Mouse (Mus musculus): ENCODE results near the gene Sema4b. TPM values are rescaled to one million over a fixed set of nuclear protein-coding genes. Genes with fewer than 3 reads are reported as not detected.

Sema4b gene
- polyA plus RNA-seq, 1 experiment from 2014 or later = 13.5 TPM

DNA sequence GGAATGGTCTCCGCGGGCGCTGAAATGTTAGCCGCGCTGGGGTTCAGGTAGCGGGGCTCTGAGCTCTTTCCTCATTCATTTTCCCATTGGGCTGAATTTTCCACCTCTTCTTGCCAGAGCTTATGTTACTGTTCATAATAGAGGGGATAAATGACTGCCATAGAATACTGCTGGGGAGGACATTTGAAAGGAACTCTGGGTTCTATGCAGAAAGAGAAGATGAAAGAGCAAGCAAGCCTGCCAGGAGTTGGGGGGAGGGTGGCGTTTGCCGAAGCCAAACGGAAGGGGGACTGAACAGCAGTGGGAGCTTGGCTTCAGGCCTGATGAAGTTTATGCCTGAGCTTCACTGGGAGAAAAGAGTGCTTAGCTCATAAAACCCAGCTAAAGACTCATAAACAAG lies 37.3 kb upstream of the Sema4b start:
- no peak for DNase-seq
- no peak for ATAC-seq
- no peak overlapping the region for H3K4me2 ChIP-seq (ENCODE audit: low read depth, low read length)
- H3K9me3 ChIP-seq (ENCODE audit: low read length) = no peaks in the 10 kb centered on the region
- H3K9ac ChIP-seq (replicated peaks) = no peak overlapping the region
- no peak overlapping the region for H3K4me3 ChIP-seq (ENCODE audit: low read depth, low read length)
- WGBS (ENCODE audit: insufficient replicate concordance) = 71% methylated on average over 9 of the region's 9 CpGs
- peaks cover 41% of the 10 kb centered on the region for H3K4me1 ChIP-seq (ENCODE audit: insufficient read depth)
- no peak overlapping the region for H3K27ac ChIP-seq (ENCODE audit: low read depth)
- no peaks in the 10 kb centered on the region for H3K27me3 ChIP-seq (ENCODE audit: insufficient read depth, low read length)
- no peak for TF ChIP-seq EP300 (IDR thresholded peaks at IDR 0.05; ENCODE audit: low read depth)
- no peak for TF ChIP-seq CTCF (IDR thresholded peaks at IDR 0.05; ENCODE audit: low read depth)
- H3K36me3 ChIP-seq (replicated peaks; ENCODE audit: insufficient read depth, low read length) = no peaks in the 10 kb centered on the region

DNA sequence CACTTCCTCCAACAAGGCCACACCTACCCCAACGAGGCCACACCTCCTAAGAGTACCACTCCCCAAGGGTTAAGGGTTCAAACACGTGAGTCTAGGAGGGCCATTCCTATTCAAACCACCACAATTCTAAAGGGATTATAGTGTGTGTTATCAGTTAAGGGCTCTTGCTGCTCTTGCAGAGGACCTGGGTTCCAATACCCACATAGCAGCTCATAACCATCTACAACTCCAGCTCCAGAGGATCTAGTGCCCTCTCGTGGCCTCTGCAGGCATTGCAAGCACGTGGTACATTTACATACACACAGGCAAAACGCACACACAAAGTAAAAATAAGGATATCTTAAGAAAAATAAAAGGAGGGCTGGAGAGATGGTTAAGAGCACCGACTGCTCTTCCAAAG lies 34.5 kb upstream of the Sema4b start:
- H3K27me3 ChIP-seq (ENCODE audit: insufficient read depth, low read length) = no peaks in the 10 kb centered on the region
- peak; percentile 82 for TF ChIP-seq CTCF (IDR thresholded peaks at IDR 0.05; ENCODE audit: low read depth)
- TF ChIP-seq EP300 (IDR thresholded peaks at IDR 0.05; ENCODE audit: low read depth) = no peak
- 67% methylated on average over 6 of the region's 6 CpGs for WGBS (ENCODE audit: insufficient replicate concordance)
- no peak overlapping the region for H3K4me3 ChIP-seq (ENCODE audit: low read depth, low read length)
- no peak overlapping the region for H3K27ac ChIP-seq (ENCODE audit: low read depth)
- H3K9ac ChIP-seq (replicated peaks) = no peak overlapping the region
- peak; percentile 71 for DNase-seq
- no peak overlapping the region for H3K4me2 ChIP-seq (ENCODE audit: low read depth, low read length)
- H3K4me1 ChIP-seq (ENCODE audit: insufficient read depth) = peaks cover 32% of the 10 kb centered on the region
- H3K36me3 ChIP-seq (replicated peaks; ENCODE audit: insufficient read depth, low read length) = no peaks in the 10 kb centered on the region
- no peak for ATAC-seq
- no peaks in the 10 kb centered on the region for H3K9me3 ChIP-seq (ENCODE audit: low read length)

DNA sequence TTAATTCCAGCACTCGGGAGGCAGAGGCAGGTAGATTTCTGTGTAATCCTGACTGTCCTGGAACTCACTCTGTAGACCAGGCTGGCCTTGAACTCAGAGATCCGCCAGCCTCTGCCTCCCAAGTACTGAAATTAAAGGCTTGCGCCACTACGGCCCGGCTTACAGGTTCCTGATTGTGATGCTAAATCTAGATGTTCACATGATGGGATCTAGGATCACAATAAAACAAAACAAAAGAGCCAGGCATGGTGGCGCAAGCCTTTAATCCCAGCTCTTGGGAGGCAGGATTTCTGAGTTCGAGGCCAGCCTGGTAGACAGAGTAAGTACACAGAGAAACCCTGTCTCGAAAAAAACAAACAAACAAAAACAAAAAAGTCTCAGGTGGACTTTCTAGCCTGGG lies 33.9 kb upstream of the Sema4b start:
- no peak for ATAC-seq
- Histone ChIP-seq H3K4me1 (ENCODE audit: insufficient read depth) (peaks cover 30% of the 10 kb centered on the region), H3K27me3 (ENCODE audit: insufficient read depth, low read length) (no peaks in the 10 kb centered on the region), H3K9me3 (ENCODE audit: low read length) (no peaks in the 10 kb centered on the region), H3K9ac (replicated peaks) (no peak overlapping the region), H3K4me2 (ENCODE audit: low read depth, low read length) (no peak overlapping the region), H3K36me3 (replicated peaks; ENCODE audit: insufficient read depth, low read length) (no peaks in the 10 kb centered on the region), H3K27ac (ENCODE audit: low read depth) (no peak overlapping the region), H3K4me3 (ENCODE audit: low read depth, low read length) (no peak overlapping the region)
- WGBS (ENCODE audit: insufficient replicate concordance) = 89% methylated on average over 8 of the region's 8 CpGs
- no peak for DNase-seq
- no peak for TF ChIP-seq EP300 (IDR thresholded peaks at IDR 0.05; ENCODE audit: low read depth)
- TF ChIP-seq CTCF (IDR thresholded peaks at IDR 0.05; ENCODE audit: low read depth) = no peak

DNA sequence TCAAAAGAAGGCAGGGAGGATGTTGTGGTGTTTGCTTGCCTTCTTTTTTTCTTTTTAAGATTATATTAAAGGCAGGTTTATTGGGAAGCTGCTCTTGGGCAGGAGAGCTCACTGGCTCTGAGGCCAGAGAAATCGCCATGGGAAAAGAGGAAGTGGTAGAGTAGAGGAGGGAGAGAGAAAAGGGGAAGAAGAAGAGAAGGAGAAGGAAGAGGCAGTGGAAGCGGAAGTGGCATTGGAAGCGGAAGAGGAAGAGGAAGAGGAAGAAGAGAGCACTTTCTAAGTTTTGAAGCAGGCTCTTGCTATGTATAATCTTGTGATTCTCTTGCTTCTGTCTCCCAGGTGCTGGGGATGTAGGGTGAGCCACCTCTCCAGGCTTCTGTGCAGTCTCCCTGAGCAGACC lies 32.0 kb upstream of the Sema4b start:
- WGBS (ENCODE audit: insufficient replicate concordance) = 57% methylated on average over 3 of the region's 3 CpGs
- H3K9me3 ChIP-seq (ENCODE audit: low read length) = no peaks in the 10 kb centered on the region

DNA sequence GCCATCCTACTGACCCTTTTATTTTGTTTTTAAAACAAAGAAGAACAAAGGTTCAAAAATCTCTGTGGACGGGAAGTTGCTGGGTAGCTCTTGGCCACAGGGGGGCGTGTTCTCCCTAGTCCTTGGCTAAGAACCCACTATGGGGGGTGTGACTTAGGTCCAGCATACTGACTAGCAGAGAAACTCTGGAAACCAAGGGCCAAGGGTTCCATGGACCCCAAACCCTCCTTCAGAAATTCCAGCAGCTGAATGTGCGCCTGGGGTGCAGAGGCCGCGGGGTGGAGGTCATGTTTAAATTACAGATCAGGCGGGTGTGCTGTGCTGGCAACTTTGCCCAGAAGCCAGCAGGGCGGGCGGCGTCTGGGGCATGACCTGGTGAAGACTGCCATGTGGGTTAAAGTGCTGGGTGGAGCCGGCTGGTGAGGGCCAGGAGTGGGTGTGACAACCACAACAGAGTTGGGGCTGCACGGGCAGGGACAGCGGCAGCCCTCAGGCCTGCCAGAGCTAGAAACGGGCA lies 29.9 kb upstream of the Sema4b start:
- H3K27me3 ChIP-seq (ENCODE audit: insufficient read depth, low read length) = no peaks in the 10 kb centered on the region
- H3K4me2 ChIP-seq (ENCODE audit: low read depth, low read length) = peak overlapping the region; percentile 62
- H3K9me3 ChIP-seq (ENCODE audit: low read length) = no peaks in the 10 kb centered on the region
- peaks cover 36% of the 10 kb centered on the region for H3K4me1 ChIP-seq (ENCODE audit: insufficient read depth)
- 41% methylated on average over 13 of the region's 13 CpGs for WGBS (ENCODE audit: insufficient replicate concordance)
- peak overlapping the region; percentile 58; the same call in 1 of the 2 replicates for H3K27ac ChIP-seq (ENCODE audit: low read depth)
- ATAC-seq (peak; percentile 83), DNase-seq (peak; percentile 76)
- TF ChIP-seq CTCF (IDR thresholded peaks at IDR 0.05; ENCODE audit: low read depth) (peak; percentile 76), EP300 (IDR thresholded peaks at IDR 0.05; ENCODE audit: low read depth) (peak; percentile 39; the same call in 1 of the 2 replicates)
- no peak overlapping the region for H3K4me3 ChIP-seq (ENCODE audit: low read depth, low read length)
- H3K9ac ChIP-seq (replicated peaks) = peak overlapping the region; percentile 50
- H3K36me3 ChIP-seq (replicated peaks; ENCODE audit: insufficient read depth, low read length) = no peaks in the 10 kb centered on the region

More for the DNA sequence above, 32.0 kb upstream of the Sema4b start:
- Histone ChIP-seq H3K4me3 (ENCODE audit: low read depth, low read length) (no peak overlapping the region), H3K9ac (replicated peaks) (no peak overlapping the region), H3K4me2 (ENCODE audit: low read depth, low read length) (no peak overlapping the region), H3K36me3 (replicated peaks; ENCODE audit: insufficient read depth, low read length) (no peaks in the 10 kb centered on the region), H3K4me1 (ENCODE audit: insufficient read depth) (peaks cover 27% of the 10 kb centered on the region), H3K27me3 (ENCODE audit: insufficient read depth, low read length) (no peaks in the 10 kb centered on the region), H3K27ac (ENCODE audit: low read depth) (peak overlapping the region; percentile 1; the same call in 1 of the 2 replicates)
- TF ChIP-seq CTCF (IDR thresholded peaks at IDR 0.05; ENCODE audit: low read depth) (no peak), EP300 (IDR thresholded peaks at IDR 0.05; ENCODE audit: low read depth) (no peak)
- ATAC-seq (no peak), DNase-seq (no peak)

DNA sequence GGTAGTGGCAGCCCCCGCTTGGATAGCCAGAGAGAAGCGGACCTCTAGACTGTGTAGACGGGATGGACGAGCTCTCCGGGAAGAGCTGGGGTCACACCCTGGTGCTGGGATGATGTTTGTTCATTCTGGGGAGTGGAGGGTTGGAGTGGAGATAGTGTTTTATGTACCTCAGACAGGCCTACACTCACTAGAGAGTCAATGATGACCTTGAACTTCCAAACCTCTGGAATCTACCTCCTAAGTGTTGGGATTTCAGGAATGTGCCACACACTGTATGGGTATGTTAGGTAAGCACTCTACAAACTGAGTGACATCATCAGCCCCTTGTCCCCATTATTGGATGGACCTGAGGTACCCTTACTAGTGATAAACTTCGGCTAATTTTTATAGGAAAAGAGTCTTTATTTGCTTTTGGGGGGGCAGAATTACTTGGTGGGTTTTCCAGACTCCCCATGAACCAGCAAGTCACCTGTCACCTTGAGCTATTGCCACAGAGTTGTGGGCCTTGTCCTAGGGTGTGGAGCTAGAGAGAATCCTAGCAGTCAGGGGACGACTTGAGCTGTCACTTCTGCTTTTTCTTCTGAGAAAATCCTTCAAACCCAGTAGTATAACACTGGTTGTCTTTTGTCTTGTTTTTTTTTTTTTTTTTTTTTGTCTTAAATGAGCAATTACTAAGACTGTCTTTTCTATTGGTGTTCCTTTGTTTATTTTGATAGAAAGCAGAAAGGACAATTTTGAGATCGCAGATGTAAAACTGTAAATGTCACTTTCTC lies 28.0 kb upstream of the Sema4b start:
- Histone ChIP-seq H3K4me1 (ENCODE audit: insufficient read depth) (peaks cover 30% of the 10 kb centered on the region), H3K27me3 (ENCODE audit: insufficient read depth, low read length) (no peaks in the 10 kb centered on the region), H3K4me3 (ENCODE audit: low read depth, low read length) (no peak overlapping the region), H3K27ac (ENCODE audit: low read depth) (no peak overlapping the region), H3K9ac (replicated peaks) (no peak overlapping the region), H3K4me2 (ENCODE audit: low read depth, low read length) (no peak overlapping the region), H3K36me3 (replicated peaks; ENCODE audit: insufficient read depth, low read length) (no peaks in the 10 kb centered on the region), H3K9me3 (ENCODE audit: low read length) (no peaks in the 10 kb centered on the region)
- DNase-seq (no peak), ATAC-seq (no peak)
- TF ChIP-seq CTCF (IDR thresholded peaks at IDR 0.05; ENCODE audit: low read depth) (no peak), EP300 (IDR thresholded peaks at IDR 0.05; ENCODE audit: low read depth) (no peak)
- WGBS (ENCODE audit: insufficient replicate concordance) = 76% methylated on average over 8 of the region's 8 CpGs

All from liver, postnatal 0 days (tissue).